Mouse (Mus musculus) adrenal gland, adult 18-20 months (tissue): ENCODE measurements around the gene Ddx11. TPM values are rescaled to one million over a fixed set of nuclear protein-coding genes. Genes with fewer than 3 reads are reported as not detected.
"Not testable (repeated sequence)": the region's sequence is repeated elsewhere in the genome, so short reads cannot be mapped to it uniquely, and the experiment has no call there.

Source experiments
- DNase-seq, 2 experiments: peaks; one replicate each; pipeline ENCODE4 v3.0.0; 2021 to 2022; ENCODE audit warnings: low spot score in 2 of 2
- total RNA-seq, 2 experiments: library from RNA; stranded (reverse); gene quantifications; 1 replicate in 1 of 2; 2 replicates in 1 of 2; pipeline ENCODE4 v1.2.3; 2021

Ddx11 gene
- total RNA-seq, 2 experiments from 2014 or later = 3.7 to 4.2 TPM

- peak; percentile 82 to 86 for DNase-seq
Measured at GRCm38 (mm10) chr17:66111402-66111959, 11.8 kb upstream of the Ddx11 start, which contains the start of gene Washc1. Gene Washc1 (plus strand): TSS chr17:66111545.

- no peak for DNase-seq
Measured at GRCm38 (mm10) chr17:66112166-66112565, 11.2 kb upstream of the Ddx11 start.

GRCm38 (mm10) chr17:66118991-66119390 lies 4.3 kb upstream of the Ddx11 start:
- DNase-seq = no peak

GRCm38 (mm10) chr17:66120701-66121100 lies 2.6 kb upstream of the Ddx11 start:
- DNase-seq = no peak

- DNase-seq = no peak
Measured at GRCm38 (mm10) chr17:66123816-66124610, 693 bp downstream of the Ddx11 start.

- no peak for DNase-seq
Measured at GRCm38 (mm10) chr17:66125211-66125610, 1.9 kb downstream of the Ddx11 start.

GRCm38 (mm10) chr17:66130371-66130770 lies 7.1 kb downstream of the Ddx11 start:
- DNase-seq = no peak

GRCm38 (mm10) chr17:66131212-66131611 lies 7.9 kb downstream of the Ddx11 start:
- no peak for DNase-seq

GRCm38 (mm10) chr17:66152706-66153662 lies 29.7 kb downstream of the Ddx11 start:
- not testable (repeated sequence) for DNase-seq

- DNase-seq = not testable (repeated sequence)
Measured at GRCm38 (mm10) chr17:66153735-66154423, 30.6 kb downstream of the Ddx11 start.

- DNase-seq = no peak
Measured at GRCm38 (mm10) chr17:66154876-66155275, 31.6 kb downstream of the Ddx11 start.

GRCm38 (mm10) chr17:66158271-66158670 lies 35.0 kb downstream of the Ddx11 start:
- DNase-seq = no peak

- DNase-seq = not testable (repeated sequence)
Measured at GRCm38 (mm10) chr17:66167141-66167540, 43.8 kb downstream of the Ddx11 start.

GRCm38 (mm10) chr17:66170971-66171370 lies 47.7 kb downstream of the Ddx11 start:
- not testable (repeated sequence) for DNase-seq

- DNase-seq = no peak
Measured at GRCm38 (mm10) chr17:66190577-66190976, 67.3 kb downstream of the Ddx11 start.

- DNase-seq = no peak
Measured at GRCm38 (mm10) chr17:66197041-66197440, 73.7 kb downstream of the Ddx11 start.

Other genes with a start within 250 kb of the Ddx11 start
- gene Ralbp1, start 237.7 kb upstream of the Ddx11 start, total RNA-seq = 10 to 100 TPM; 46.3 to 66.8 TPM
- 10 to 100 TPM; 90.4 to 99.9 TPM for gene Twsg1, start 172.3 kb upstream of the Ddx11 start, total RNA-seq
- 10 to 100 TPM; 25.2 to 32.1 TPM for gene Ankrd12, start 46.4 kb upstream of the Ddx11 start, total RNA-seq
- gene Ndufv2, start 22.0 kb upstream of the Ddx11 start, total RNA-seq = 100 to 1,000 TPM; 362 to 532 TPM
- 10 to 100 TPM; 34.0 to 36.6 TPM for gene Washc1, start 12.0 kb upstream of the Ddx11 start, total RNA-seq